Mouse (Mus musculus): ENCODE results near the gene Tbc1d32.
"Not testable (repeated sequence)": the region's sequence is repeated elsewhere in the genome, so short reads cannot be mapped to it uniquely, and the experiment has no call there.

The Tbc1d32 gene

GRCm38 (mm10) chr10:56228568-56229209 lies at the start of gene Tbc1d32:
TSS of gene Tbc1d32 (minus strand) at chr10:56228689.
- DNase-seq (ENCODE audit: low spot score in 2 of 2): peak; percentile 92 to 93

- peak; percentile 8 to 9 for DNase-seq (ENCODE audit: low spot score in 2 of 2)
These were observed 666 bp downstream of the Tbc1d32 start for GRCm38 (mm10) chr10:56227771-56228275.

GRCm38 (mm10) chr10:56215797-56216196 lies 12.7 kb downstream of the Tbc1d32 start:
- no peak for DNase-seq (ENCODE audit: low spot score in 2 of 2)

DNA sequence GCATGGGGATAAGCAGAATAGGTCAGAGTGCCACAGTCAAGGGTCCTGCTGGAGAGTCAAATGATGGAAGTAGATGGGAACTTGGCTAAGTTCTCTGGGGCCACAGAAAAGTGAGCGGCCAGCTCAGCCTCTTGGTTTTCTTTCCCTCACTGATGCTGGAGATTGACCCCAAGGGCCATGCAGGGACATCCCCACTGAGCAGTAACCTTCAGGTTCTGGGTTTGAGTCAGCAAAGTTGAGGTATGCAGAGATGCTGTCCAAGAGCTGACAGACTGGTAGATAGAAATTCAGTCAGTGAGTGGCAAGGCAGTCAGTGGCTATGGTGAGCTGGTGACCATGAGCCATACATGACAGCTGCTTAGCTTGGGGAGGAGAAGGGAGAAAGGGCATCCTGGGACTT lies 18.1 kb downstream of the Tbc1d32 start:
- DNase-seq (ENCODE audit: low spot score in 2 of 2): no peak

DNA sequence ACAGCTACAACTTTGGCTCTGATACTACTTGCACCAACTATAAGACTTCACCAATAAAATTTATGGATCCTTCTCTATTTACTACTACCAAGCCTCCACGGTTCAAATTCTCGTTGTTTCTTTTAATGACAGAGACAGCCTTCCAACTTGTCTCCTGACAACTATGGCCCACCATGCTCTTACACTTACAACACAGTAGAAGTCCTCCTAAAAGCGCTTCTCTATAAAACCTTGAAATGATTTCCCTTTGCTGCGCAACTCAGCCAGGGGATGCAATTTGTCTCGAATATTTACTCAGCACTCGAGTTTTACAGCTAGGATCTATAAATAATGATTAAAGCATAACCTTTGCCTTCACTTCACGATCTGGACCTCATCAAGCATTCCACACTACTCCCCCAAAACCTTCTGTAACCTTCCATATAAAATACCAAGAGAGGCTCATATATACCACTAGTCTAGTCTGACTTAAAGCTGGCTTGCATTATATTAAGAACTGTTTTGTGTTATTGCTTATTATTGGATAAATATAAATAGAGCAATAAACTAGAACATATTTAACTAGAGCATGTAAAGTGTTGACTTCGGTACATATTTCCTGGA lies 21.6 kb downstream of the Tbc1d32 start:
- DNase-seq (ENCODE audit: low spot score in 2 of 2): no peak

DNA sequence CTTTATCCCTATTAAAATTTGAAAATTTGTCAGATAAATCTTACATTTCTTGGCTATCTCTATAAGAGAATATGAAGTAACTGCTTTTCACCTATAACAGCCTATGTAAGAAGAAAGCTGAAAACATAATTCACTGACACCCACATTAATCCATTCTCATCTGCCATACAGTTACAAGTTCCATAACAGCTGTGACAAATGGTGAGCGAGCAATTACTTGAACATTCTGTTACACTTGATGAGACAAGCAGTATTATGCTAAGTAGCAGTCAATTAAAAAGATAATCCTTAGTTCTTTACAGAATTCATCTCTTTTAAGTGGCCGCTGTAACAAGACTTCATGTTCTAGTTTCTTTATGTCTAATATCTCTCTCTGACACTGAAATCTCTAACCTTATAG lies 24.1 kb downstream of the Tbc1d32 start:
- DNase-seq (ENCODE audit: low spot score in 2 of 2): no peak

GRCm38 (mm10) chr10:56199902-56200301 lies 28.6 kb downstream of the Tbc1d32 start:
- DNase-seq (ENCODE audit: low spot score in 2 of 2): no peak

DNA sequence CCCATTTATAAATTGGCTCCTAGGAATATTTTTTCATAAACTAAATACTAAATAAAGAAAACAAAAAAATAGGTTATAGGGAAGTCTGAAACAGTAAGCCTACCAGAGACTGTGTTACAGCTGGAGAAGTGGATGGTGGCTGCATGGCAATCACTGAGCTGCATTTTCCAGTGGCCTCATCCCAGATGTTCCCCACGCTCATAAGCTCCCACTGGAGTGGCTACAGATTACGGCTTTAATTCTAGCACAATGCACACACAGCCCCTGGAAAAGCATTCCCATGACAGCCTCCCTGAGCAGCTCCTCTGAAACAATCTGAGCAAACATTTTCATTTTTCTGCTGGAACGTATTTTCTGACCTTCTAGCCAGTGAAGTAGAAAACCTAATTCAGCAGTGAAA lies 29.8 kb downstream of the Tbc1d32 start:
- no peak for DNase-seq (ENCODE audit: low spot score in 2 of 2)

- no peak for DNase-seq (ENCODE audit: low spot score in 2 of 2)
These were observed 34.2 kb downstream of the Tbc1d32 start for GRCm38 (mm10) chr10:56194310-56194709.

- DNase-seq (ENCODE audit: low spot score in 2 of 2): no peak
These were observed 46.8 kb downstream of the Tbc1d32 start for GRCm38 (mm10) chr10:56181727-56182126.

DNA sequence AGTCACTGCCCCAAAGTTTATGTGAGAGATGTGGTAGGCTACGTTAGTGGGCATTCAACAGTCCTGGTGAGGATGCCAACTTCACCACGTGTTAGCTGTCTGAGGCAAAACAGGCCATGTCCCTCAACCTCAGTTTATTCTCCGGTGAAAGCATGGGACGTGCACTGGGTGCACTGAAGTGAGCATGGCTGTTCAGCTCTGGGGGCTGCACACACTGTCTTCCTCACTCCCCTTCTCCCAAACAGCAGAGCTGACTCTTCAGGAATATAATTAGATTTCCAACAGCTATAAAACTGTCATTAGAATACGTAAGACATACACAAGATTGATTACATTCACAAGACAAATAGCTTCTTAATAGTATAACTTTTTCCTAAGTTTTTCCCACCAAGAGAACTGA lies 55.3 kb downstream of the Tbc1d32 start:
- no peak for DNase-seq (ENCODE audit: low spot score in 2 of 2)

DNA sequence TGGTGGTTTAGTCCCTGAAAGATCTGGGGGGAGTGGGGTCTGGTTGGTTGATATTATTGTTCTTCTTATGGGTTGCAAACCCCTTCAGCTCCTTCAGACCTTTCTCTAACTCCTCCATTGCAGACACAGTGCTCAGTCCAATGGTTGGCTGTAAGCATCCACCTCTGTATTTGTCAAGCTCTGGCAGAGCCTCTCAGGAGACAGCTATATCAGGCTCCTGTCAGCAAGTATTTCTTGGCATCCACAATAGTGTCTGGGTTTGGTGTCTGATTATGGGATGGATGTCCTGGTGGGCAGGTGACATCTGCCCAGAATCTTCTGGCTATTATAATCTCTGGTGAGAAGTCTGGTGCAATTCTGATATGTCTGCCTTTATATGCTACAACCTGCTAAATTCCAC lies 60.8 kb downstream of the Tbc1d32 start:
- DNase-seq (ENCODE audit: low spot score in 2 of 2): not testable (repeated sequence)

DNA sequence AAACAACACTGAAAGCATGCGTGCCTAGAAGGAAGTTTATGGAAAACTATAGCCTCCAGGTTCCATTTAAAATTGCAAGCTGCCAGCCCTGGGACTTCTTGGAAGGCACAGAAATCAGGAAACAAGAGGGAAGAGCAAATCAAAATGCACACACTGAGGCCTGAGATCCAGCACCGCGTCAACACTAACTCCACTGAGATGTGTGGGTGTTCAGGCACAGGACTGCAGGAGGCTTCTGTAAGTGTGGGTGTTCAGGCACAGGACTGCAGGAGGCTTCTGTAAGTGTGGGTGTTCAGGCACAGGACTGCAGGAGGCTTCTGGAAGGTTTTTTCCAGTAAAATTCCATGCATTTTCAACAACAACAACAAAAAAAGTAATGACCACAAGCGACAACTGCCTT lies 62.7 kb downstream of the Tbc1d32 start:
- peak; percentile 40 to 46 for DNase-seq (ENCODE audit: low spot score in 2 of 2)

- DNase-seq (ENCODE audit: low spot score in 2 of 2): no peak
These were observed 64.1 kb downstream of the Tbc1d32 start for GRCm38 (mm10) chr10:56164411-56164810.

GRCm38 (mm10) chr10:56158748-56159147 lies 69.7 kb downstream of the Tbc1d32 start:
- no peak for DNase-seq (ENCODE audit: low spot score in 2 of 2)

DNA sequence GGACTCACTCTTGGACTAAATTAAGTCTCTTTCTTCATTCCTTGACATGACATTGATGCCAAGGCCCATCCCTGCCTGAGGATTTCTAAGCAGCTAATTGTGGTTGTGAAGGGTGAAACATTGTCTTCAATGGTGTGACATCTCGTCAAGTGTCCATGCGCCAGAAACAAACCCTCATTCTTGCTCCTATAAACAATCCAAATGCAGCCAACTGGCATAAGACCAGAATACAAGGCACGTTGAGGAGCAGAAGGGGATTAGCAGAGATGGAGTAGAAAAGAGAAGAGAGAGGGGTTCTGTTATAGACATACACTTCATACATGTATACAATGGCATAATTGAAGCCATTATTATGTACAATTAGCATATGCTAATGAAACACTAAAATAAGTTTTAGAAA lies 70.3 kb downstream of the Tbc1d32 start:
- no peak for DNase-seq (ENCODE audit: low spot score in 2 of 2)

DNA sequence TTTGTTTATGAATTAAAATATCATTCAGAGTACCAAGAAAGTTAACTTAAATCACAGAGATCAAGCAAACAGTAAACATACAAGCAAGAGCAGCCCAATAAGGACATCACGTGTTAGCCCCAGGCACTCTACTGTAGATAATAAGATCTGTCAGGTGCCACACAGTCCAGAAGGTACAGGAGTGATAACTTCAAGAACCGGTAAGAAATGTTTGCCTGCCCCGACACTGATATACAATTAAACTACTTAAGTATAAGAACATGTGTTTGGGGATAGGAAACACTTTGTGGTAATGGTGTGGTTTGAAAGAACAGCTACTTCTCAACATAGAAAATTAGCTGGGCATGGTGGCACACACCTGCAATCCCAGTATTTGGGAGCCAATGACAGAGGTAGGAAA lies 71.5 kb downstream of the Tbc1d32 start:
- no peak for DNase-seq (ENCODE audit: low spot score in 2 of 2)

DNA sequence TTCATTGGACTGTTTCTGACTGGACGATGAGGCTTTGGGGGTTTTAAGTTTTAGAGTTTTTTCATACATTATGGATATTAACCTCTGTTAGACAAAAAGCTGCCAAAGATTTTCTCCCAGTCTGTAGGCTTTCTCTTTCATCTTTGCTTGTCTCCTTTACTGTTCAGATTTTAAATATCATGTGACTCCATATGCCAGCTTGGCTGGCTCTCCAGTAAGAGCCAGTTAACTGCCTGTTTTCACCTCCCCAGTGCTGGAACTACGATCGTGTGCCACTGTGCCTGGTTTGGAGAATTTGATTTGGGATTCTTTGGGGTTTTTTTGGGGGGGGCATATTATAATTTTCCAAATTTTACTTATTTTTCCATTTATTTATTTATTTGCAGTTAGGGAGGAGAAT lies 79.6 kb downstream of the Tbc1d32 start:
- no peak for DNase-seq (ENCODE audit: low spot score in 2 of 2)

GRCm38 (mm10) chr10:56137191-56137590 lies 91.3 kb downstream of the Tbc1d32 start:
- no peak for DNase-seq (ENCODE audit: low spot score in 2 of 2)

DNA sequence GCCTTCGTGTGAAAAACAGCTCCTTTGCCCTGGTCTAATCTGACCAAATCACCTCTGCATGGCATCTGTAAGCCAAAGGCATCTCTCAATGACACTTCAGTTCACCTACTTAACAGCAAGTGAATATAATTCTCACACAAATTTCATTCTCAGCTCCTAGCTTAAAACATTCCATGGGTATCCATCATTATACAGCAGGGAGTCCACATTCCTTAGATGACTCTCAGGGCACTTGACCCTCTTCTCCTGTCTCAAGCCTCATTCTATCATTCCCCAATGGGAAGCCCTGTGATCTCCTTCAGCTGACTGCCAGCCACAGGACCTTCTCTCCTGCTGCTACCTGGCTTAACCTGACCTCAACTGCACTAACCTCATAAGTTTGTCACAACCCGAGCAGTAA lies 98.8 kb downstream of the Tbc1d32 start:
- no peak for DNase-seq (ENCODE audit: low spot score in 2 of 2)

GRCm38 (mm10) chr10:56126972-56127371 lies 101.5 kb downstream of the Tbc1d32 start:
- no peak for DNase-seq (ENCODE audit: low spot score in 2 of 2)

DNA sequence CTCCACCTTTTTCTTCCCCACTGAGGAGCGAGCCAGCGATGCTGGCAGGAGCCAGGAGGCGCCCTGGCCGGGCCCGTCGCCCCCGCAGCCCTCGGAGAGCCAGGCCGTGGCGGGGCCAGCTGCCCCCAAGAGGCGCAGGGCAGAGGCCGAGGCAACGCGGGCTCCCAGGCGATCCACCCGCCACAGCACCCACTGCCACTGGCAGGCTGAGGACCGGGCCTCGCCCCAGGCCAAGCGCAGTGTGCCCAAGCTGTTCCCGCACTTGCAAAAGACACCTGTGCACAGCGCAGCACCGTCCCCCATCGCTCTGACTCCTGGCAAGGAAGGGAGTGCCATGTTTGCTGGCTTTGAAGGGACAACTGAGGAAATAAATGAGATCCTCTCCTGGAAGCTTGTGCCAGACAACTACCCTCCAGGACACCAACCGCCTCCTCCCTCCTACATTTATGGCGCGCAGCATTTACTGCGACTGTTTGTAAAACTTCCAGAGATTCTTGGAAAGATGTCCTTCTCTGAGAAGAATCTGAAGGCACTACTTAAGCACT lies 112.8 kb downstream of the Tbc1d32 start:
- peak; percentile 52 to 53 for DNase-seq (ENCODE audit: low spot score in 2 of 2)

- DNase-seq (ENCODE audit: low spot score in 2 of 2): peak; percentile 76 to 77
These were observed 113.4 kb downstream of the Tbc1d32 start for GRCm38 (mm10) chr10:56114951-56115635.

All from right cerebral cortex, adult 2 months (tissue).